Mouse (Mus musculus) liver, embryonic 16.5 days (tissue): ENCODE data around the gene Sptbn1. TPM values are rescaled to one million over a fixed set of nuclear protein-coding genes. Genes with fewer than 3 reads are reported as not detected.

ENCODE experiments used
- ATAC-seq: fragments of 200-750 bp; cut with Nextera tagmentation; 2 replicates; pipeline ENCODE4 v1.8.0; 2017; ENCODE audit warnings: low read depth, mild to moderate bottlenecking, moderate number of reproducible peaks, moderate library complexity
- H3K27ac ChIP-seq: fragments of 300-500 bp; sonication (generic); 2 replicates; pipeline ENCODE4 v1.5.1; 2014; ENCODE audit warnings: mild to moderate bottlenecking, low read length
- H3K27me3 ChIP-seq: fragments of 300-500 bp; sonication (generic); 2 replicates; pipeline ENCODE4 v1.6.1; 2014; ENCODE audit warnings: low read depth, low read length, mixed read lengths; ENCODE audit not compliant: control insufficient read depth, insufficient read depth
- H3K36me3 ChIP-seq: fragments of 300-500 bp; sonication (generic); 2 replicates; pipeline ENCODE4 v1.6.1; 2014; ENCODE audit warnings: mild to moderate bottlenecking; ENCODE audit not compliant: control insufficient read depth, insufficient read depth
- H3K4me1 ChIP-seq: fragments of 300-500 bp; sonication (generic); 2 replicates; pipeline ENCODE4 v1.6.1; 2014; ENCODE audit warnings: low read depth, low read length, mixed read lengths; ENCODE audit not compliant: control insufficient read depth
- H3K4me2 ChIP-seq: fragments of 300-500 bp; sonication (generic); 2 replicates; pipeline ENCODE4 v1.6.1; 2014; ENCODE audit warnings: low read depth, low read length, mixed read lengths
- H3K4me3 ChIP-seq: fragments of 300-500 bp; sonication (generic); 2 replicates; pipeline ENCODE4 v1.5.1; 2014; ENCODE audit warnings: low read depth, mild to moderate bottlenecking, low read length
- H3K9ac ChIP-seq: fragments of 300-500 bp; sonication (generic); 2 replicates; pipeline ENCODE4 v1.6.1; 2014; ENCODE audit warnings: low read depth, low read length
- H3K9me3 ChIP-seq: fragments of 300-500 bp; sonication (generic); replicated peaks from 2 replicates; pipeline ENCODE4 v1.6.1; 2016; ENCODE audit warnings: low read length; ENCODE audit not compliant: control insufficient read depth
- WGBS: fragments of 180-500 bp; shearing (Covaris S2); extraction: QIAGEN DNeasy Blood & Tissue Kit; methylation state at CpG from one replicate; pipeline ENCODE4 v1.1.7; 2014; ENCODE audit not compliant: insufficient replicate concordance; 5-methylcytosine and 5-hydroxymethylcytosine counted together
- polyA plus RNA-seq: library from polyadenylated mRNA; unstranded; fragments of >200 nt; fragmentation: Nextera tagmentation; extraction: Ambion mirVana; gene quantifications from 2 replicates; pipeline ENCODE4 v1.2.1, GENCODE M21; 2015

Gene Sptbn1
- polyA plus RNA-seq, 1 experiment from 2014 or later: 18.6 TPM

DNA sequence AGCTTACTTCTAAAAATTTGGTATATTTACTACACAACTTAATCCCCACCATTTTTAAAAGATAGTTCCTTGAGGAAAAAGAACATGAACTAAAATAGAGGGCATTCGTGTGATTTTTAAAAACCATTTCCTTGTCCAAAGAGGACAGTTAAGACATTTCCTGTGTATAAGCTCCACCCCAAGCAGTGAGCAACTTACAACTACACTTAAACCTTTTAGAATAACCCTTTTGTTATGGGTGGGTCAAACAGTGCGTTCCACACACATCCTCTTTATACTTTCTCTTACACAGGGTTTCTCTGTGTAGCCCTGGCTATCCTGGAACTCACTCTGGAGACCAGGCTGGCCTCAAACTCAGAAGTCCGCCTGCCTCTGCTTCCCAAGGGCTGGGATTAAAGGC, 72.2 kb downstream of the Sptbn1 start:
- H3K4me1 ChIP-seq: peaks cover 7% of the 10 kb centered on the region
- no peak overlapping the region for H3K9ac ChIP-seq
- peak overlapping the region; percentile 50; the same call in 1 of the 2 replicates for H3K27ac ChIP-seq
- no peaks in the 10 kb centered on the region for H3K9me3 ChIP-seq
- no peaks in the 10 kb centered on the region for H3K36me3 ChIP-seq
- ATAC-seq: no peak
- H3K4me2 ChIP-seq: peak overlapping the region; percentile 72
- peak overlapping the region; percentile 64; the same call in 1 of the 2 replicates for H3K4me3 ChIP-seq
- 19% methylated on average over 3 of the region's 3 CpGs for WGBS
- peaks cover 16% of the 10 kb centered on the region for H3K27me3 ChIP-seq

DNA sequence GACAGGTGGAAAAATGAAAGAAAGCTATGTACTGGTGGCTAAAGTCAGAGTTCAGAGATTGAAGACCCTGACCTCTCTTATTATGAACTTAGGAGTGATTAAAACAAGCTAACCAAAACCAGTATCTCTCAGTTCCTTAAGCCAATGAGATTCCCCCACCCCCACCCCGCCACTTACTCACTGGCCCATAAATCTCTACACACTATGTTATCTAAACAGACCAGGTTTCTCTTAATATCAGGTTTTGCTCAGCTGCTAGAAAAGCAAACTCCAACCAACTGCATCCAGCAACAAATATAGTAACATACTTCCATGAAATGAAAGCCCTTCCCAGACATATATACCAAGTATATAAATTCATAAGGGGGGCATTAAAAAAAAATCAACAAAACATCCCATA, 73.2 kb downstream of the Sptbn1 start:
- Histone ChIP-seq H3K27ac (no peak overlapping the region), H3K4me3 (no peak overlapping the region), H3K27me3 (peaks cover 16% of the 10 kb centered on the region), H3K9ac (no peak overlapping the region), H3K4me1 (peaks cover 7% of the 10 kb centered on the region), H3K9me3 (no peaks in the 10 kb centered on the region), H3K36me3 (no peaks in the 10 kb centered on the region), H3K4me2 (no peak overlapping the region)
- WGBS: 13% methylated on average over 1 of the region's 1 CpGs
- no peak for ATAC-seq

DNA sequence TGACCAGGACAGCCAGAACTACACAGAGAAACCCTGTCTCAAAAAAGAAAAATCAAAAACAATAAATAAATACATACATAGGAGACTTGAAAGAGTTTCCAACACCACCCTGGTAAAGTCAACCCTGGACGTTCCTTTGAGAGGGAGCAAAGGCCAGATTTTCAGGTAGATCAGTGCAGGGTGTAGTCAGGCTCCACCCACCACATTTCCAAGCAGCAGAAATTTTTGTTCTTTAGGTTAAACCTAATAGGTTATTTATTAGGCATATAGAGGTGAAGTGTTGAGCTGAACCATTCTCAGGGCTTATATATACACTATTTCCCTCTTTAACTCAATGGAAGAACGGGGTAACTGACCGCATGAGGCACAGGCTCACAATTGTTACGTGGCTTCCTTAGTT, 77.0 kb downstream of the Sptbn1 start:
- peaks cover under 1% of the 10 kb centered on the region; the same call in 1 of the 2 replicates for H3K27me3 ChIP-seq
- ATAC-seq: no peak
- H3K9me3 ChIP-seq: no peaks in the 10 kb centered on the region
- H3K4me1 ChIP-seq: peaks cover 15% of the 10 kb centered on the region
- WGBS: 69% methylated on average over 4 of the region's 4 CpGs
- H3K4me2 ChIP-seq: no peak overlapping the region
- H3K27ac ChIP-seq: no peak overlapping the region
- H3K9ac ChIP-seq: no peak overlapping the region
- H3K4me3 ChIP-seq: no peak overlapping the region
- no peaks in the 10 kb centered on the region for H3K36me3 ChIP-seq

DNA sequence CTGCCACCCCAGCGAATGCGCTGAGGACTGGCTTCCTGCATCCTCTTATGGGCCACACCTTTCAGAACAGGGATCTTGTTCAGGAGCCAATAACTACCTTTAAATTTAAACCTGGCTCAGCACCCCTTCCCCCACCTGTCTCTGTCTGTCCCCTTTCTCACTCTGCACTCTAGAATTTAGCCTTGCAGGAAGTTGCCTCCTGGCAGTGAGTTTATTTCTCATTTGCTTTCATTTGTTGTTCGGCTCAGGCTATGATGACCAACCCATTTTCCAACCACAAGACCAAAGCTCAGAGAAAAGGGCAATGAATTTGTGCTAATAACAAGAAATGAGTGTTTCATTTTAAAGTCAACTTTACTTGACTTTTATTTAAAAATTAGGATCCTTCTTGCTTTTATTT, 77.9 kb downstream of the Sptbn1 start:
- Histone ChIP-seq H3K27ac (no peak overlapping the region), H3K9ac (no peak overlapping the region), H3K27me3 (no peaks in the 10 kb centered on the region; the same call in 1 of the 2 replicates), H3K4me3 (no peak overlapping the region), H3K4me1 (peaks cover 15% of the 10 kb centered on the region), H3K36me3 (no peaks in the 10 kb centered on the region), H3K9me3 (no peaks in the 10 kb centered on the region), H3K4me2 (no peak overlapping the region)
- no peak for ATAC-seq
- WGBS: 73% methylated on average over 3 of the region's 3 CpGs

DNA sequence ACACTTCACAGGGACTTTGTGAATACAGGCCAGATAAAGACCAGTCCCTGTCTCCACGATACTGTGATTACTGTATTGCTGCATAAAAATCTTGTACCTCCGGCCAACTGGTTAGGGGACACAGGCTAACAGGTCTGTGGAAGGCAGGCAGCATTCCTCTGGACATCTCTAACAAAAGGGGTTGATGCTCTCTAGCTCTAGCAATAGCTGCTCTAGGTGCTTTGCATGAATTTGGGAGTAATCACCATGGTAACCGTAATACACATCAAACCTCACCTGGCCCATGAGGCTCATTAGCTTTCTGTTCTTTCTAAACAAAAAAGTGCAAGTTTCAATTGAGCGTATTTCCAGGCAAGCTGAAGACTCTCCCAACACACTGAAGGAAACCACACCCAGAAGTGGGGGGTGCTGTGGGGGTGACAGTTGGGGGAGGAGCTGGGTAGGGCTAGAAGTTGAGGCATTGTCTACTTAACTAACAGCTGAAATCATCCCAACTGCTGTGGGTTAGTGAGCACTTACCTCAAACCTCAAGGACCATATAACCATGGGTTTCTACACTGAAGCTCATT, 81.0 kb downstream of the Sptbn1 start:
- H3K27me3 ChIP-seq: no peaks in the 10 kb centered on the region; the same call in 1 of the 2 replicates
- WGBS: 44% methylated on average over 4 of the region's 4 CpGs
- H3K27ac ChIP-seq: no peak overlapping the region; the same call in 1 of the 2 replicates
- ATAC-seq: 0 out of 2 replicates have a peak, but pooled peaks have one; percentile 25
- H3K4me2 ChIP-seq: no peak overlapping the region
- no peaks in the 10 kb centered on the region for H3K9me3 ChIP-seq
- no peak overlapping the region for H3K9ac ChIP-seq
- H3K4me1 ChIP-seq: peaks cover 18% of the 10 kb centered on the region
- H3K36me3 ChIP-seq: no peaks in the 10 kb centered on the region
- no peak overlapping the region for H3K4me3 ChIP-seq

DNA sequence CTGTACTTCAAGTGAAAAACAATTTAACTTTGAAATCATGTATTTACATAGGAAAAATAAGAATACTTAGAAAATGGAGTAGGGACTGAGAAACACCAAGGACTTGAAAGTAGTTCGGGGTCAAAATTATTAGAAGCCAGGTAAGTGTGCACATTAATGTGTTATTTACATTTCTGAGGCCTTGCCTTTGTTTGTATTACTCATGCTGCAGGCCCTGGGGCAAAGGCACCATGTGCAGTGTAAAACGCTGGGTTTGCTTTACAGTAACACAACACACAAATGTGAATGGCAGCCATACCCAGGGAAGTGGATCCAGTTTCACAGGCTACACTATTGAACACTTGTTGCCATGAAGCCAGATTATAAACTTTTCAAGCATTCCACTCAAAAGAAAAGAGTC, 83.4 kb downstream of the Sptbn1 start:
- Histone ChIP-seq H3K9ac (no peak overlapping the region), H3K27ac (no peak overlapping the region), H3K4me3 (no peak overlapping the region), H3K4me2 (no peak overlapping the region), H3K4me1 (peaks cover 16% of the 10 kb centered on the region), H3K9me3 (no peaks in the 10 kb centered on the region), H3K36me3 (no peaks in the 10 kb centered on the region), H3K27me3 (no peaks in the 10 kb centered on the region)
- no peak for ATAC-seq
- WGBS: 51% methylated on average over 2 of the region's 2 CpGs

DNA sequence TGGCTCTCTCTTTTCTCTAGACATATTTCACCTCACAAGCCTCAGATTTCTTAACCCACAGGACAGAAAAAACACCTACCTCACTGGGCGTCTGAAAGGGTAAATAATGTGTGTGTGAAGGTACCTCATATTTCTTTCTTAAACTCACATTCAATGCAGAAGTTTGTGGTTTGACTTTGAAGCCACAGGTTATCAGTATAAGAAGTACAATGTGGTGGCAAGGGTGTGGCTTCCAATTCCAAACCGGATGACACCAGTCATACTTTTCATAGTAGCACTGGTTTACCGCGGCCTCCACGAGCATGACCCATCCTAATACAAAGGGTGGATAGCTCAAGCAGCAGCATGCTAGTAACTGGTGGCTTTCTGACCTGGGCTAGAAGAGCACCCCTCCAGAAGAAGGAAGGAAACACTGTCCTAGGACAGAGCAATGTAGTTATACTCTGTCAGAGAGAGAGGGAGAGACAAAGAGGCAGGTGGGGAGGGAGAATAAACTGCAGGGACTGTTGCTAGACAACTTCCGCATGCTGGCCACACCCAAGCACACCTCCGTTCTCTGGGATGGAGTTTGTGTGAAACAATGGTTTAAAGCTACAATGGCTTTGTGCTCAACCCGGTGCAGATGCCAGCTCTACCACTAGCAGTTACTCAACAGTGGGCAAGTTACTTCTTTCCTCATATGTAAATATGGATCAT, 85.1 kb downstream of the Sptbn1 start:
- Histone ChIP-seq H3K4me2 (no peak overlapping the region), H3K36me3 (no peaks in the 10 kb centered on the region), H3K9me3 (no peaks in the 10 kb centered on the region), H3K27me3 (no peaks in the 10 kb centered on the region), H3K27ac (no peak overlapping the region), H3K4me1 (peaks cover 16% of the 10 kb centered on the region), H3K4me3 (no peak overlapping the region), H3K9ac (no peak overlapping the region)
- WGBS: 21% methylated on average over 8 of the region's 8 CpGs
- ATAC-seq: 0 out of 2 replicates have a peak, but pooled peaks have one; percentile 36

DNA sequence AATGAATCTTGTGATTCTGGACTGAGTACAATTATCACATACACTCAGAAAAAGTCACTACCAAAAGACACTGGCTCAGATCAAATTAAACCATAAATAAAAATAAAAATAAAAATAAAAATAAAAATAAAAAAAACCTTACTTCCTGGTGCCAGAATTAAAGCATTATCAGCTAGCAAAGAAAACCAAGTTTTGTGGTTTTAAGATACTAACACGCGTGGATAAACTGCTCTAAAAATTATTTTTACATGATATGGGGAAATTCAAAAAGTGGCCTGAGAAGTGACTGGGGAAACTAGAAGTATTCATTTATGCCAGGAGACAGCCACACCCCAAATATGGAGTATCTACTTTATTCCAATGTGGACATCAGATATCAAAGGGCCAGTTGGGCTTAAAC, 89.8 kb downstream of the Sptbn1 start:
- Histone ChIP-seq H3K4me2 (no peak overlapping the region), H3K4me3 (no peak overlapping the region), H3K27me3 (no peaks in the 10 kb centered on the region), H3K4me1 (peaks cover 10% of the 10 kb centered on the region), H3K9ac (no peak overlapping the region), H3K36me3 (no peaks in the 10 kb centered on the region), H3K27ac (no peak overlapping the region), H3K9me3 (no peaks in the 10 kb centered on the region)
- ATAC-seq: no peak
- WGBS: 20% methylated on average over 2 of the region's 2 CpGs

DNA sequence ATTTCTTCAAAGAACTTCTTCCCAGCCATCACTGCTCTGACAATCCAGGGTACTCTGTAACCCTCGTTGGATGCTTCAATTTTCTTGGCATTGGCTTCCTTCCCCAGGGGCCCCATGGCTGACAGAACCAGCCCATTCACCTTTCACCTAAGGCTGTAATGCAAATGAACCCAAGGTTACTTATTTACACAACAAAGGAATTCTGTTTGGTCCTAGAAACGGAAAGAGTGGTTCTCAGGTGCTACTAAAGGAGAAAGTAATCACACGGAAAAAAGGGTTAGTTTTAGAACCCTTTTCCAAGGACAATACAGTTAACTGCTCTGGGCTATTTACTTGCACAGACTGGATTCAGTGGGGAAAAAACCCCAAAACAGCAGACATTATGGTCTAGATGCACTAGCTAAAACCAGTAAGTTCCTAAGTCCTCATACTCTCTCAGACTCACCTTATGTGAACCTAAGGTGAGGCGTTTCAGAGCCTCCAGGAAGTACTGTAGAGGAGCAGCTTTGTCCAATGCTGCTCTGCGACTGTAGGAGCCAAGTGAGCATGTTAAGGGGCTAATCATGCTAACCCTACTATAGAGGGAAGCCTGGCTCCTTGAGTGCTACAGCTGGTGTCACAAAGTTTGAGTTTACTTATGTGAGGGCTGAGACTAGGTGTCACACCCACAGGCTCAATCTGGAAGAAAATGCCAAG, 90.7 kb downstream of the Sptbn1 start:
- Histone ChIP-seq H3K27ac (no peak overlapping the region), H3K4me3 (no peak overlapping the region), H3K9me3 (no peaks in the 10 kb centered on the region), H3K4me2 (no peak overlapping the region), H3K36me3 (no peaks in the 10 kb centered on the region), H3K4me1 (peaks cover 6% of the 10 kb centered on the region), H3K9ac (no peak overlapping the region), H3K27me3 (no peaks in the 10 kb centered on the region)
- no peak for ATAC-seq
- 44% methylated on average over 5 of the region's 5 CpGs for WGBS
